Mouse (Mus musculus): ENCODE measurements around the gene Gpsm2.

- TF ChIP-seq MAX (IDR thresholded peaks at IDR 0.05; ENCODE audit: low read length) (no peak), POLR2A (IDR thresholded peaks at IDR 0.05; ENCODE audit: low read depth, low read length) (no peak), RAD21 (IDR thresholded peaks at IDR 0.05; ENCODE audit: low read depth, low read length) (no peak), CTCF (conservative IDR thresholded peaks at IDR 0.05 in 1 of 2, IDR thresholded peaks at IDR 0.05 in 1 of 2; ENCODE audit: low read depth in 2 of 2, low read length in 2 of 2) (no peak), EP300 (IDR thresholded peaks at IDR 0.05; ENCODE audit: low read length) (no peak), SMC3 (IDR thresholded peaks at IDR 0.05; ENCODE audit: low read depth, low read length) (no peak), IRF4 (IDR thresholded peaks at IDR 0.05; ENCODE audit: low read depth, low read length) (no peak), USF1 (IDR thresholded peaks at IDR 0.05; ENCODE audit: low read depth, low read length) (no peak)
Observed at GRCm38 (mm10) chr3:108655486-108655885, 66.6 kb downstream of the Gpsm2 start.
